Mouse (Mus musculus) embryo, embryonic 11 days (tissue): Measurements from ENCODE around the gene Chd1.

Experiments
- DNase-seq: peaks from one replicate; pipeline ENCODE4 v3.0.0-alpha.2; 2015

The Chd1 gene

GRCm38 (mm10) chr17:15704475-15705300 is at the start of gene Chd1:
Chd1 (plus strand) TSS chr17:15704967.
- DNase-seq: peak; percentile 95

- DNase-seq: peak; percentile 79
These were observed 47.7 kb upstream of the Chd1 start for GRCm38 (mm10) chr17:15656881-15657607.

GRCm38 (mm10) chr17:15672870-15673269 is 31.9 kb upstream of the Chd1 start:
- no peak for DNase-seq

- DNase-seq: peak; percentile 15
These were observed 26.7 kb upstream of the Chd1 start for GRCm38 (mm10) chr17:15677970-15678645.

- no peak for DNase-seq
These were observed 24.7 kb upstream of the Chd1 start for GRCm38 (mm10) chr17:15679966-15680630.

- no peak for DNase-seq
These were observed 24.1 kb upstream of the Chd1 start for GRCm38 (mm10) chr17:15680661-15681060.

- DNase-seq: no peak
These were observed 18.4 kb upstream of the Chd1 start for GRCm38 (mm10) chr17:15686396-15686795.

GRCm38 (mm10) chr17:15690304-15690703 is 14.5 kb upstream of the Chd1 start:
- DNase-seq: no peak

GRCm38 (mm10) chr17:15695566-15695965 is 9.2 kb upstream of the Chd1 start:
- DNase-seq: no peak

- no peak for DNase-seq
These were observed 5.8 kb upstream of the Chd1 start for GRCm38 (mm10) chr17:15698956-15699355.

GRCm38 (mm10) chr17:15701505-15701904 is 3.3 kb upstream of the Chd1 start:
- no peak for DNase-seq

GRCm38 (mm10) chr17:15704158-15704474 is 651 bp upstream of the Chd1 start:
- DNase-seq: no peak

- peak; percentile 71 for DNase-seq
These were observed 827 bp downstream of the Chd1 start for GRCm38 (mm10) chr17:15705303-15706284.

GRCm38 (mm10) chr17:15714507-15714906 is 9.7 kb downstream of the Chd1 start:
- DNase-seq: no peak

- peak; percentile 23 for DNase-seq
These were observed 10.5 kb downstream of the Chd1 start for GRCm38 (mm10) chr17:15715013-15715902.

GRCm38 (mm10) chr17:15715940-15716339 is 11.2 kb downstream of the Chd1 start:
- DNase-seq: no peak

GRCm38 (mm10) chr17:15720841-15721240 is 16.1 kb downstream of the Chd1 start:
- no peak for DNase-seq

- DNase-seq: no peak
These were observed 18.5 kb downstream of the Chd1 start for GRCm38 (mm10) chr17:15723291-15723690.

GRCm38 (mm10) chr17:15723866-15724475 is 19.2 kb downstream of the Chd1 start:
- peak; percentile 44 for DNase-seq

GRCm38 (mm10) chr17:15731706-15732105 is 26.9 kb downstream of the Chd1 start:
- no peak for DNase-seq
